Mouse (Mus musculus) lung, postnatal 25 days (tissue): Measurements from ENCODE around the gene St6galnac3.

Source experiments
- DNase-seq: peaks from one replicate; pipeline ENCODE4 v3.0.0; 2022; ENCODE audit warnings: low spot score

St6galnac3 gene

DNA sequence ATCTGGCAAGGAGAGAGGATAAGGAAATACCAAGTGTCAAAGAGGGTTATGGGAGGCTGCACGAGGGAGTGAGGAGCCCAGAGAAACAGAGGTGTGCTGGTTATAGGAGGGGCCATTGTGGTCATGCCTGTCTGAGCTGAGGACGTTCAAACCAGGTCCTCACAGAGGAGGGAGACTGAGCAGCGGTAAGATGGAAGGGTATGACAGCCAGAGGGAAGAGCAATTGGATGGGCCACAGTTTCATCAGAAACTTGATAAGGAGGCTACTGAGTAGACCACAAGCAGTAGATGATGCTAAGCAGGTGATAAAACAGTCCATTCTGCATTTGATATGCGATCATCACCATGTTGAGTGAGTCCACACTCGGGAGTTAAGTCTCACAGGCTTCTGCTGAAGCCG, 212.4 kb downstream of the St6galnac3 start:
- DNase-seq: no peak

- no peak for DNase-seq
Measured at GRCm38 (mm10) chr3:153511151-153511580, 213.8 kb downstream of the St6galnac3 start.

DNA sequence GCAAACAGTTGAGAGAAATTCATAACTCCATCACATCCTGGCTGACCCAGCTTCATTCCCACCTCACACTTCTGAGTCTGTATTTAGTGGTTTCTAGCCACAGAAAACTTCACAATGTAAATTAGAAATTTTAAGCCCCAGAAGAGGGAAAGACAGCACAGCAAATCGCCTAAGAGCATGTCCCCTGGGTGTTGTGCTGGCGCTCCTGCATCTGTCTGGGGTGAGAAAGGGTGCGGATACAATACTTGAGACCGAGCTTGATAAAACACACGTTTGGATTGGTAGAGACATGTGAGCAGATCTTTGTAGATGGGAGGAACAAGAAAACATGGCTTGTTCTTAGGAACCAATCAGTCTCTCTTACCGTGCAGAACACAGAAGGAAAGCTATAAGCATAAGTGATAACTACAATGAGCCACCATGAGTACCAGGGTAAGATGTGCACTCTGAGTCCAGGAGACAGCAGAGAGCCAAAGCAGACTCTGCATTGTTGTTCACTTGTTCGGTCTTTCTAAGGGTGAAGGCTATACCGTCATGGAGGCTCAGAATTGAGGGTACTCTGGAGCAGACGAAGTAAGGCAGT, 214.8 kb downstream of the St6galnac3 start:
- DNase-seq: no peak

GRCm38 (mm10) chr3:153509643-153510042, 215.3 kb downstream of the St6galnac3 start:
- no peak for DNase-seq

DNA sequence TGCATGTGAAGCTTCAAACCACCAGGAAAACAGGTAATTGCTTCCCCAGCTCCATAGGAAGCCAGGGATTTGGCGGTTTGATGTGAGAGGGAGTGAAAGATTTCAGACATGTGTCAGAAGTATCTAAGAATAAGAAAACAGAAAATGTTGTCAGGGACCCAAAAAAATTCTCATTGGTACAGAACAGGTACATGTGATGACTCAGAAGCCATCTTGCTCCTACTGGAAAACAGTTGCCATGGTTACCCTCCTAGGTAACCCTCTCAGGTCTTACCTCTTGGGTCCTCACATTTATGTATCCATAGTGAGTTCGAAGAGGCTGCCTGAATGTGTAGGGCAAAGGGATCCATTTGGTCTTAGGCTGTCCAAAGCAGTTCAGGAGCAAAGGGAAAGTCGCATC, 215.9 kb downstream of the St6galnac3 start:
- DNase-seq: no peak

DNA sequence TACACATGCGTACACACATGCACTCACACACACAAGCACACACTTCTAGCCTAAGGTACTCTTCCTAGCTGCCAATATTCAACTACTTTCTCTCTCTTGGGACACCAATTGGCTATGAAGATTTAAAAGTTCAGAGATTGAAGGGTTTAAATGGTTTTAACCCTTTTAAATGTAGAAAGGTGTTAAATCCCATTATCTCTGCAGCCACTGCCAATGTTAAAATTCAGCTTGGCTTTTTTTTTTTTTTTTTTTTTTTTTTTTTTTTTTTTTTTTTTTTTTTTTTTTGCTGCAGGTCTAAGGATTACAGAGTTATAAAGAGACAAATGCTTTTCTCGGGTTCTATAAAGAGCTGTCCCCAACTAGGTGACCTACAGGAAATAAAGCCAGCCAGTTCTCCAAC, 216.4 kb downstream of the St6galnac3 start:
- no peak for DNase-seq

- DNase-seq: no peak
Measured at GRCm38 (mm10) chr3:153507599-153507998, 217.4 kb downstream of the St6galnac3 start.

DNA sequence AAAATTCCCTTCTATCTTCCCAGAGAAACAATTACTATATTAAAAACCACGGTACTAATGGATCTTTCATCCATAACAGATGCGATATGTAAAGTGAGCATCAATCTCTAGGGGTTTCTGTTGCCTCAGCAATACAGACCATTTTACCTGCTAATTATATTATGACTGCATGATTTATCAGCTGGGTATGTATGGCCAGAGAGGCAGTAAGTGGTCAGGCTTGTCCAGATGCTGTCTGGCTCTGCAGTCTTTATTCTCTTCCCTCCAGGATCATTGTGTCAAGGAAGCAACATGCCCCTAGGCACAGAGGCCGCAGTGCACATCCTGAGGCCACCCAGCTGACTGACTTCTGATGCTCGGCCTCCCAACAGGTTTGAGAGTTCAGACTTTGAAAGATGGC, 222.5 kb downstream of the St6galnac3 start:
- DNase-seq: no peak

DNA sequence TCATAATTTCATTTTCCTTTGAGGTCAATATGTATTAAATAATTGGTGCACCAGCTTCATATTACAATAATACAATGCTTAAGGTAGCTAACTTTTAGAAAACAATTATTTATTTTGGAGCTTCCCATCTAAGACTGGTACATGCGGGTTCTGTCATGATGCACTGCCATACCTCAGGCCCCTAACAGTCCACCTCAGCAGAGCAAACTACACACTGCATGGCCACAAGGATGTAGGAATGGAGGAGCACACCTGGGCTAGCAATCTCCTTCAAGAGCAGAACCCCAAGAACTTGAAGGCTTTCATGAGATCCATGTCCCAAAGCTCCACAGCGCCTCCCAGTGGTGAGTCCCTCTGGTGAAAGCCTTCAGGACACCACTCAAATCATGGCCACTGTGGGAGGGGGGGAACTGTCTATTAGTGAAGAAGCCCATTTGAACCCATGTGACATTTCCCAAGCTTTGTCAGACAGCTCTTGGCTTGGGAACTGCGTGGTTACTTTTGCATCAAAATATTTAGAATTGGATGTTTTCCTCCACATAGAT, 223.6 kb downstream of the St6galnac3 start:
- peak; percentile 46 for DNase-seq

DNA sequence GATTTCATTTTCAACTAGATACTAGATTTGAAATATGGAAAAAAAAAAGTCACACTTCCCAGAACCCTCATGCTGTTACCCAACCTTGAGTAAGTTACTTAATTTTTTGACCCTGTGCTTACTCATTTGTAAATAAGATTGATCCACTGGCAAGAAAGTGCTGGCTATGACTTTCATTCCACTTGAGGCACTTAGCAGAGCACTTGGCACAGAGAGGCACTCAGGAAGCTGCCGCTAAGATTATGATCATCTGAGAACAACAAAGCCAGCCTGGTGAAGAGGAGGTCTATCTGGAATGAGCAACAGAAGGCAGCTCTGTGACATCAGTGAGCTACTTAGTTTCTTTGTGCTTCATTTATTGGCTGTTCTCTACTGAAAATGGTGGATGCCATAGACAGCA, 232.0 kb downstream of the St6galnac3 start:
- peak; percentile 80 for DNase-seq

DNA sequence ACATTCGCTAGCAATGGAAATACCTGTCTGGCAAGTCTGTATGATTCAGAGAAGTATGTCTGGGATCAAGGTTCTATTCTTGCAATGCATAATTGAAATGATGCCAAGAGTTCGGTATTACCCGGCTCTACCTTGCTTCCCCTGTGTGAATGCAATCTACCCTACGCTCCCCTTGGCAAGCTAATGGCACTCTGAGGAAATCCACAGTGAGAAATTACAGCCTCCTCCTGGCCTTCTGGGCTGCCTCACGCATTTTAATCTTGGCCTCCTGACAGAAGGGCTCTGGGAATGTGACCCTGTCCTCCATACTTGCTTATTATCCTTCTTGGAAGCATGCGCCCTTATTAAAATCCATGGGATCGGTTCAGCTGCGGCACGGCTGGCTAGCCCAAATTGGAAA, 235.3 kb downstream of the St6galnac3 start:
- DNase-seq: peak; percentile 11

DNA sequence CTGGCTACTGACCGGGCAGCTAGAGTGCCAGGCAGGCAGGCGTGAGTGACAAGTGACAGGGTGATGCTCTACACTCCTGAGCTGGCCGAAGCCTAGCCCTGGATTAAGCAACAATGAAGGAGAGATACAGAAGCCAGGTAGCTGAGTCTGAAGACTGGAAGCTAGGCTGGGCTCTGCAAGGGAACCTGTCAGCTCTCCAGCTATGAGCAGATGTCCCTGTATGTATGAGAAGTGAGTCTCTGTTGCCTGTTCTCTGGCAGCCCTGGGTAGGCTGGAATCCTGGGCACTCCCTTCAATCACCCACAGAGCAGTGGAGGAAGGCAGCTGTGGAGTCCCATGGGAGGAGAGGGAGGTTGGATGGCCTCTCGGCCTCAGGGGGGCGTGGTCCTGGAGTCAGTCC, 236.0 kb downstream of the St6galnac3 start:
- no peak for DNase-seq

DNA sequence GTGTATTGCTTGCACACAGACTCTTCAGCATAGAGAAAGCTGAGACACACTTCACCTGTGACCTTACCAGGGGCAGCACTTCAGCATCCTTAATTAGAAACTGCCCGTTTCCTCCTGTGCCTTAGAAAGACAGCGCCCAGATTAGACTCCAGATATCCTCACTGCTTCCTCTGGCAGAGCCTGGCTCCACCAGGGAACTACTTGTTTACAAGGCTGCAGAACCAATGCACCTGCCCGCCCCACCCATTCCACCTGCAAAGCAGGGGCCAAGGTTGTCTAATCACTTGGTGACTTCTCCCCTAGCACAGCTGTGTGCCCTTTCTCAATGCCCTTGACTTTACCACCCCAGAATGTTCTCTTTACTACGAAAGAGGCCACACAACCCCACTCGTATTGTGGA, 239.8 kb downstream of the St6galnac3 start:
- no peak for DNase-seq

GRCm38 (mm10) chr3:153484701-153485100, 240.3 kb downstream of the St6galnac3 start:
- DNase-seq: peak; percentile 29

DNA sequence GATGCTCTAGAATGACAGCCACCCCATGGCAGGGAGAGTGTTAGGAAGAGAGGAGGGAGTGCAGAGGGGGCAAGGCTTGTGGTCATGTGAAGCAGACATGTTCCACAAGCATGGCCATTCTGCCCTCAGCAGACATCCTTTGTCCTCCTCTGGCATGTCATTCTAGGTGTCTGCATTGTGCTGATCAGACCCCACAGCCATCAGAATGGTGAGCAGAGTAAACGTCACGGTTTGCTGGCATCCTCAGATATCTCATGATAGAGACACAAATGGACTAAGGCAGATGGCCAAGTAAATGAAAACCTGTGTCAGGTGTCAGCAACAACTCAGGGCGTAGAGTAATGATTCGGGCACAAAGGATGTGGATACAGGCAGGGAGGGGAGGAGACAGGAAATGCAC, 241.3 kb downstream of the St6galnac3 start:
- no peak for DNase-seq

DNA sequence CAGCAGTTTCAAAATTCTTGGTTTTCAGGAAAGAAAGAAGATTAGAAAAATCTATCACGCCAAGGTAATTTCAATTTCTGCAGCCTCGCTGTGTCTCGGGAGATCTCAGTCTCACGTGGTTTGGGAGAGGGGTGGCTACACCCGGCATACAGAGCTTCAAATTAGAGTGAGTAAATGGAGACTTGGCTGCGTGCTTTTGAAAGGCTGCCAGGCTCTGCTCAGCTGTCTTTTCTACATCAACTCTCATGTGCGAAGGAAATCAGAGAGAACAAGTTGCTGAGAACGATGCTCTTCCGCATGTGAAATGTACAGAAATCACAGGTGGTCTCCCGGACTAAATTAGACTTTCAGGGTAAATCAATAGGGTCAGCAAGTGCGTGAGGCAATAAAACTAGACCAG, 242.9 kb downstream of the St6galnac3 start:
- no peak for DNase-seq

- no peak for DNase-seq
Measured at GRCm38 (mm10) chr3:153481012-153481411, 244.0 kb downstream of the St6galnac3 start.

DNA sequence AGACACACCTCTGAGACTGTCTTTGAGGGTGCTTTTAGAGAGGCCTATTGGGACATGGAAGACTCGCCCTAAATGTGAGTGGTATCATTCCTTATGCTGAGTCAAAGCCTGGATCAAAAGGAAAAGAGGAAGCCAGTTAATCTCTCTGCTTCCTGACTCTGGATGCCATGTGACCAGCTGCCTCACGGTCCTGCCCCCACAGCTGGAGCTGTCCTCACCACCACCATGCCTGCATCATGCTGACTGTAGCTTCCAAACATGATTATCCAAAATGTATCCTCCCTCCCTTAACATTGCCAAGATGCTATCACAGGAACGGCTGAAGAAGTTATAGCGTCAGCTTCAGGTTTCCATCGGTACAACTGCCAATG, 244.4 kb downstream of the St6galnac3 start:
- DNase-seq: no peak

DNA sequence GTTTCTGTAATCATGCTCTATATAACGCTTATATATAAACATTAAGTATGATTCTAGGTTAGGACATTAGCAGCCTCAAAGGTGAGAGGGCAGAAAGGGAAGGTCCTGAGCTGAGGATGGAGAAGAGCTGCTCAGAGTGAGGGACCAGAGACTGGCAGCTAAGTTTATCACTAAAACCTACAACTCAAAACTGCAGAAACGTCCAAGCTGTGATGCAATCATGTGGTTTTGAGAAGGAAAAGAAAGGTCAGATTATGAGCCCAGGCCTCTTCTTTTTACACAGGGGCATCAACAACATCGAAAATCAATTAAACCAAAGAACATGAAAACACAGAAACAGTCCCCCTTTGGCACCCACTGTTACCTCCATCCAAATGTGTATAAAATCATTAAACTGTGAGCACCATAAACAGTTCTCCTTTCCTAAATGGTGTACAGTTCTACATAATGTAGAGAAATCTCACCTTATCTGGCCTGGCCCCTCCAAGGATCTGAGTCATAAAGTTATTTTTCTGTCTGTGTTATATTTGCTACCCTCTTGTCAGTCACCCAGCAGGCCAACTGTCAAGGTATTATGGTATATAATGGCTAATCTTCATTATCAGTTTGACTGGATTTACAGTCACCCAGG, 244.9 kb downstream of the St6galnac3 start:
- DNase-seq: no peak

DNA sequence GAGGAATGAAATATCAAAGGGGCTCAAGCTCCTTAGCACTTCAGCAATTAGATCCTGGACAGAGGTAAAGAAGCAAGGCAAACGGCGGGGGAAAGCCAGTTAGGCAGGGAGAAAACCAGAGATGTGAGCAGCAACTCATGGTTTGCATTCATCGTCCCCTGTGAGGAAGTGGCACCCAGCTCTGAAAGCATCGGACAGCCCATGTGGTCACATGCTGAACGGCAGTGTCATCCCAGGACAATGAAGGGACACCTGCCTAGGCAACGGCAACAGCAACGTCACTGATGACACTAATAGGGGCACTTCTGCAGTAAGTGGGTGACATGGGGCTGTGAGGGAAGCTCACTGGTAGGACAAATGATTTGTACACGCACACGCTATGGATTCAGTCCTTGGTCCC, 249.1 kb downstream of the St6galnac3 start:
- no peak for DNase-seq

DNA sequence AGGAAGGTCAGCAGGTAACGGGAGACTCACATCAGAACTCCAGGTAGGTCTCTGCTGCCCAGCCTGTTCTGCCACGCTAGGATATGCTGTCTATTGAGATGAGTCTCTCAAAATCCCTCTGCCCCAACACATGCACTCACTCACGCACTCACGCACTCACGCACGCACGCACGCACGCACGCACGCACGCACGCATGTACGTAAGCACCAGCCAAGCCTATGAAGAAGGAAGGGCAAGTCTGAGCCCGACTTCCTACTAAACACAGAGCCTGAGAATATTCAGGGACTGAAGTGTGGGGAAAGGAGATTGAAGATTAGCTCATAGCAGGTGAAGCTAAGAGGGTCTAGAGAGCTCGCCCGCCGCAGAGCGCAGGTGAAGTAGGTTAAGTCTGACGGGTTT, 249.5 kb downstream of the St6galnac3 start:
- DNase-seq: no peak

- no peak for DNase-seq
Measured at GRCm38 (mm10) chr3:153472583-153473471, 252.1 kb downstream of the St6galnac3 start.

- no peak for DNase-seq
Measured at GRCm38 (mm10) chr3:153463849-153464248, 261.1 kb downstream of the St6galnac3 start.
